Mouse (Mus musculus) gastrocnemius, postnatal 25 days (tissue): ENCODE results near the gene Med14. TPM values are rescaled to one million over a fixed set of nuclear protein-coding genes. Genes with fewer than 3 reads are reported as not detected.
A peak's percentile ranks its signal among the peaks of the same experiment; 100 is the strongest.

Source experiments
- DNase-seq: peaks from one replicate; pipeline ENCODE4 v3.0.0; 2022
- total RNA-seq, 2 experiments: library from RNA; stranded (reverse); gene quantifications; 1 replicate in 1 of 2; 2 replicates in 1 of 2; pipeline ENCODE4 v1.2.3; 2021

The Med14 gene
- total RNA-seq, 2 experiments from 2014 or later: 18.5 to 20.9 TPM

- peak; percentile 90 for DNase-seq
Observed at GRCm38 (mm10) chrX:12673054-12673775, 88.7 kb downstream of the Med14 start, which contains the start of gene 1810030O07Rik. TSS of gene 1810030O07Rik (minus strand) at chrX:12673668.

DNA sequence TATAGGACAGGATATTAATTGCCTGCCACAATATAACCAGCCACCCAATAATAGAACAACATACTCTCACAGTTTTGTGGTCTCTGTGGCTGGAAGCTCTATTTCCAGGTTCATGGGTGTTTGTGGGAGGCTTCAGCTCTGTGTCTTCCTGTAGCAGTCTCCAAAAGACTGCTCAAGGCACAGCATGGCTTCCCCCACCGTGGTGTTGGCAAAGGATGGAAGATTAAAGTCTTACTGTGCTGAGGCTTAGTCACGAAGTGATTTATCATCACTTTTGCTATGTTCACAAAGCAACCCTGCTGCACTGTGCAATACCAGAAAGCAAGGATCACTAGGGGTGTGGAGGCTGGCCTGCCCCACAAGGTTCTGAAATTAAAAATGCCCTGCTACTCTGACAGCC, 108.0 kb downstream of the Med14 start:
- no peak for DNase-seq

DNA sequence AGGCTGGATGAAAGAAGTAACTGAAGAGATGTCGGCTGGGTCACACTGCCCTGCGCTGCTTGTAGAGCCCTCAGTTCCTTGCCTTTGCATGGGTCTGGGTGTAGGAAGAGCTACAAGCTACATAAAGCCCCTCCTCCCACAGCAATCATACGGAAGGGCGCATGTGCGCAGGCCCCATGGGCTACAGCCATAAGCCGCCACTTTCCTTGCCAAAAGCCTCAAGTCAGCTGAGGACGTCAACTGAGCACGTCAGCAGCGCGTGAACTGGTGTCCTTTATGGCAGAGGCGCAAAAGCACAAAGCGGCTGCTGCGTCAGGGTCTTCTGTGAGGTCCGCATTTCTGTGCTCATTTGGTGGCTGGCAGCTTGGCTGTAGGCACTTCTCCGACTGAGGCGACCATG, 110.0 kb downstream of the Med14 start:
- no peak for DNase-seq

- DNase-seq: no peak
Observed at GRCm38 (mm10) chrX:12645531-12646304, 116.2 kb downstream of the Med14 start.

- no peak for DNase-seq
Observed at GRCm38 (mm10) chrX:12644976-12645375, 116.9 kb downstream of the Med14 start.

Other genes with a start within 250 kb of the Med14 start
- 10 to 100 TPM; 11.4 to 11.8 TPM for gene Atp6ap2, start 174.3 kb downstream of the Med14 start, total RNA-seq
- gene 1810030O07Rik, start 88.4 kb downstream of the Med14 start, total RNA-seq: 1 to 10 TPM; 4.6 to 7.3 TPM